Mouse (Mus musculus) hindbrain, postnatal 0 days (tissue): ENCODE measurements around the gene Rpusd2. TPM values are rescaled to one million over a fixed set of nuclear protein-coding genes. Genes with fewer than 3 reads are reported as not detected.
A peak's percentile ranks its signal among the peaks of the same experiment; 100 is the strongest.

Experiments used
- ATAC-seq: fragments of 200-750 bp; cut with Nextera tagmentation; 2 replicates; pipeline ENCODE4 v1.8.0; 2017; ENCODE audit warnings: mild to moderate bottlenecking, moderate TSS enrichment, moderate library complexity
- DNase-seq: peaks from one replicate; pipeline ENCODE4 v3.0.0-alpha.2; 2015; ENCODE audit warnings: low spot score
- H3K27ac ChIP-seq: fragments of 300-500 bp; sonication (generic); 2 replicates; pipeline ENCODE4 v1.5.1; 2014; ENCODE audit warnings: mild to moderate bottlenecking
- H3K27me3 ChIP-seq: fragments of 300-500 bp; sonication (generic); 2 replicates; pipeline ENCODE4 v1.6.1; 2014; ENCODE audit warnings: low read length, mixed read lengths; ENCODE audit not compliant: insufficient read depth
- H3K36me3 ChIP-seq: fragments of 300-500 bp; sonication (generic); 2 replicates; pipeline ENCODE4 v1.6.1; 2014; ENCODE audit warnings: low read length, mixed read lengths; ENCODE audit not compliant: insufficient read depth
- H3K4me1 ChIP-seq: fragments of 300-500 bp; sonication (generic); 2 replicates; pipeline ENCODE4 v1.6.1; 2014; ENCODE audit warnings: antibody characterized with exemption, low read length, mixed read lengths; ENCODE audit not compliant: insufficient read depth
- H3K4me2 ChIP-seq: fragments of 300-500 bp; sonication (generic); 2 replicates; pipeline ENCODE4 v1.6.1; 2014; ENCODE audit warnings: low read depth, mild to moderate bottlenecking, low read length, moderate library complexity, mixed read lengths
- H3K4me3 ChIP-seq: fragments of 300-500 bp; sonication (generic); 2 replicates; pipeline ENCODE4 v1.5.1; 2014; ENCODE audit warnings: low read length
- H3K9ac ChIP-seq: fragments of 300-500 bp; sonication (generic); replicated peaks from 2 replicates; pipeline ENCODE4 v1.6.1; 2014; ENCODE audit warnings: mild to moderate bottlenecking, low read length, moderate library complexity, mixed read lengths
- H3K9me3 ChIP-seq: fragments of 300-500 bp; sonication (generic); 2 replicates; pipeline ENCODE4 v1.6.1; 2016; ENCODE audit warnings: low read length, mixed read lengths
- CTCF ChIP-seq: IDR thresholded peaks from 2 replicates; pipeline ENCODE4 v1.5.1; 2016; ENCODE audit warnings: antibody characterized with exemption, control low read depth, low read depth
- WGBS: fragments of 180-500 bp; shearing (Covaris S2); extraction: QIAGEN DNeasy Blood & Tissue Kit; methylation state at CpG from one replicate; pipeline ENCODE4 v1.1.7; 2014; 5-methylcytosine and 5-hydroxymethylcytosine counted together
- polyA plus RNA-seq: library from polyadenylated mRNA; unstranded; fragments of >200 nt; fragmentation: Nextera tagmentation; extraction: Ambion mirVana; gene quantifications from 2 replicates; pipeline ENCODE4 v1.2.1, GENCODE M21; 2015
- total RNA-seq: library from RNA; depleted of rRNA; stranded (reverse); fragments of >200 nt; gene quantifications from 2 replicates; pipeline ENCODE4 v1.2.3, GENCODE M21; 2014; rRNA removed

The Rpusd2 gene
- total RNA-seq = 10.4 and 11.2 TPM in 2 replicates
- 3.3 and 4.5 TPM in 2 replicates for polyA plus RNA-seq

GRCm38 (mm10) chr2:119034656-119035396 is at the start of gene Rpusd2:
Rpusd2 (plus strand) TSS chr2:119034790.
- WGBS = under 1% methylated on average over 48 of the region's 49 CpGs
- no peaks in the 10 kb centered on the region for H3K27me3 ChIP-seq

GRCm38 (mm10) chr2:118995490-118995889 is 39.1 kb upstream of the Rpusd2 start:
- H3K4me3 ChIP-seq = no peak overlapping the region
- H3K4me2 ChIP-seq = no peak overlapping the region
- H3K4me1 ChIP-seq = 0 out of 2 replicates have a peak, but pooled peaks cover 5% of the 10 kb centered on the region
- no peaks in the 10 kb centered on the region for H3K27me3 ChIP-seq
- TF ChIP-seq CTCF = no peak
- WGBS = 46% methylated on average over 5 of the region's 5 CpGs
- H3K9me3 ChIP-seq = no peaks in the 10 kb centered on the region
- no peak overlapping the region for H3K9ac ChIP-seq
- H3K36me3 ChIP-seq = no peaks in the 10 kb centered on the region
- no peak overlapping the region for H3K27ac ChIP-seq
- ATAC-seq = no peak
- no peak for DNase-seq

More at GRCm38 (mm10) chr2:119034656-119035396, at the start of gene Rpusd2:
- Histone ChIP-seq H3K4me1 (no peaks in the 10 kb centered on the region), H3K4me3 (peak within 1 kb of the TSS; percentile 94), H3K36me3 (peaks cover 16% of the 10 kb centered on the region; the same call in 1 of the 2 replicates), H3K9ac (peak within 1 kb of the TSS; percentile 73), H3K27ac (peak within 1 kb of the TSS; percentile 89), H3K4me2 (peak within 1 kb of the TSS; percentile 91), H3K9me3 (no peaks in the 10 kb centered on the region)
- peak; percentile 96 for ATAC-seq
- TF ChIP-seq CTCF = peak; percentile 33; the same call in 1 of the 2 replicates
- DNase-seq = peak; percentile 98

DNA sequence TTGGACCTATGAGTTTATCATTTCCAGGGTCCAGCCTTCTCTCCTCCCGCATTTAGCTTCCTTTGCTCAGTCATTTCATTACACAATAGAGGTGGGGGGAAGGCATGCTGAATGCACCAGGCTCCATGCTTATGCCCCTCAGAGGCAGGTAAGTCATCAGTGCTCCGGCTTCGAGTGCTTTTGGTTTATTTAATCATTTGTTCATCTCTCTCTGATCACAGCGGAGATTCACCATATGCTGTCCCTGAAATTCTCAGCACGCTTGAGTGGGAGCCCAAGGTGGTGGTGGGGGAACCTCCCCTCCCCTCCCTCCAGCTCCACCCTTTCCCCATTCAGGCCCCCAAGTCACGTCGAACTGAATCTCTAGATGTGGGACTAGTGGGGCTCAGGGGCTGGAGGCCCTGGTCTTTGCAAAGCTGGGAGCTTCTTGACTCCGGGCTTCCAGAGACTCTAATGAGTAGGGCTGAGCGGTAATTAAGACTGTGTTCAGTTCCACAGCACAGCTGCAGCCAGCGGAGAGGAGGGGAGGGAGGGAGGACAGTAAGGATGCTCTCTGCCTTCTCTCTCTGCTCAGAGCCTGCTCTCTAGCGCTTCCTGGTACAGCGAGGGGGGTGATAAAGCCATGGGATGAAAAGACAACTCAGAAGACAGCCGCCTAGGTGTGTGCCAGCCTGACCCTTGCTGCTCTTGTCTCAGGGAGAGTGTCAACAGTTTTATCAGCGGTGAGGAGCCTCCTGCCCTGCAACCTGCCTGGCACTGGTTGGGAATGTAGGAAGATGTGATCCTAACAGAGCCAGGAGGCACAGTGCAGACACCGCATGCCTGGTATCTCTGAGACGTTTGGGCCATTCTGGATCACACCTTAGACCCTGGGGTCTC is 38.4 kb upstream of the Rpusd2 start:
- H3K4me2 ChIP-seq = no peak overlapping the region; the same call in 1 of the 2 replicates
- no peaks in the 10 kb centered on the region for H3K27me3 ChIP-seq
- no peak overlapping the region for H3K4me3 ChIP-seq
- ATAC-seq (peak; percentile 87), DNase-seq (peak; percentile 62)
- peak overlapping the region; percentile 4; the same call in 1 of the 2 replicates for H3K27ac ChIP-seq
- WGBS = 26% methylated on average over 15 of the region's 16 CpGs
- H3K4me1 ChIP-seq = 0 out of 2 replicates have a peak, but pooled peaks cover 5% of the 10 kb centered on the region
- H3K36me3 ChIP-seq = no peaks in the 10 kb centered on the region
- H3K9ac ChIP-seq = no peak overlapping the region
- no peak for TF ChIP-seq CTCF
- no peaks in the 10 kb centered on the region for H3K9me3 ChIP-seq

DNA sequence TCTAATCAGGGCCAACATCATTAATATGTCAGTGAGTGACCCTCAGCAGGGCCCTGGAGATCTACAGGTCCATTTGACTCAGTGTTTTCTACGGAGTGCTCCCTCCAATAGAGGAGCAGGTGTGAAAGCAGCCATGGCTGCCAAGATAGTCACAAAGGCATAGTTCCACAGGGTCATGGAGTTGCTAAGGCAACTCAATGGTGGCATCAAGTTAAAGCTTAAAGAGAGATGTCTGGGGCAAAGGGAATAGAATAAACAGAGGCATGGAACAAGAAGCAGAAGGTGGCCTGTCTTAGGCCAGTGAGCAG is 37.8 kb upstream of the Rpusd2 start:
- H3K4me2 ChIP-seq = no peak overlapping the region; the same call in 1 of the 2 replicates
- whole genome bisulfite sequencing = 23% methylated on average over 1 of the region's 1 CpGs

GRCm38 (mm10) chr2:118998115-118998866 is 36.3 kb upstream of the Rpusd2 start:
- H3K27me3 ChIP-seq = no peaks in the 10 kb centered on the region
- H3K27ac ChIP-seq = no peak overlapping the region
- ATAC-seq = no peak
- no peak for TF ChIP-seq CTCF
- no peak overlapping the region for H3K4me3 ChIP-seq
- H3K4me1 ChIP-seq = 0 out of 2 replicates have a peak, but pooled peaks cover 5% of the 10 kb centered on the region
- H3K36me3 ChIP-seq = no peaks in the 10 kb centered on the region
- no peak for DNase-seq
- no peaks in the 10 kb centered on the region for H3K9me3 ChIP-seq
- H3K9ac ChIP-seq = no peak overlapping the region
- WGBS = 81% methylated on average over 6 of the region's 6 CpGs
- no peak overlapping the region for H3K4me2 ChIP-seq

More for the DNA sequence above, 37.8 kb upstream of the Rpusd2 start:
- TF ChIP-seq CTCF = no peak
- H3K9ac ChIP-seq = no peak overlapping the region
- H3K36me3 ChIP-seq = no peaks in the 10 kb centered on the region
- DNase-seq (peak; percentile 8), ATAC-seq (peak; percentile 59)
- H3K4me3 ChIP-seq = no peak overlapping the region
- H3K27me3 ChIP-seq = no peaks in the 10 kb centered on the region
- 0 out of 2 replicates have a peak, but pooled peaks cover 5% of the 10 kb centered on the region for H3K4me1 ChIP-seq
- H3K27ac ChIP-seq = peak overlapping the region; percentile 4; the same call in 1 of the 2 replicates
- H3K9me3 ChIP-seq = no peaks in the 10 kb centered on the region
